Mouse (Mus musculus): ENCODE measurements around the gene Nek7. TPM values are rescaled to one million over a fixed set of nuclear protein-coding genes. Genes with fewer than 3 reads are reported as not detected.

Nek7 gene
- total RNA-seq, 2 experiments from 2014 or later: 51.2 to 56.9 TPM

DNA sequence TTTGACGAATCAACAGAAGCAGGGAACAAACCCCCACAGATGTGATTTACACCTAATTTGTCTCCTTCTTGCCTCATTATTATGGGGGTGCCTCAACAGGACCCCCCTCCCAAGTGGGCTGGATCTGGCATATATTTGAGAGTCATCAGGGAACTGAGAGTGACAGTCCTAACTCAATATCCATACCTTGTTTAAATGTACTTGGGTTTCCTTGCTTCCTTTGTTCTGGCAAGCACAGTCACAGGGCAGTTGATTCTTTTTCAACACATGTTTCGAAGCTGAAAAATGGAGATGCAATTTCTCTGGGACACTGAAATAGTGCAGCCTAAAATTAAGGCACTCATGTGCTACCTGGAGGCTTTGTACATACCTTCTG is 170.5 kb downstream of the Nek7 start:
- no peak for DNase-seq
- intact Hi-C loops (cut with DNase I; ENCODE audit: low total_unique reads): no loop called here

DNA sequence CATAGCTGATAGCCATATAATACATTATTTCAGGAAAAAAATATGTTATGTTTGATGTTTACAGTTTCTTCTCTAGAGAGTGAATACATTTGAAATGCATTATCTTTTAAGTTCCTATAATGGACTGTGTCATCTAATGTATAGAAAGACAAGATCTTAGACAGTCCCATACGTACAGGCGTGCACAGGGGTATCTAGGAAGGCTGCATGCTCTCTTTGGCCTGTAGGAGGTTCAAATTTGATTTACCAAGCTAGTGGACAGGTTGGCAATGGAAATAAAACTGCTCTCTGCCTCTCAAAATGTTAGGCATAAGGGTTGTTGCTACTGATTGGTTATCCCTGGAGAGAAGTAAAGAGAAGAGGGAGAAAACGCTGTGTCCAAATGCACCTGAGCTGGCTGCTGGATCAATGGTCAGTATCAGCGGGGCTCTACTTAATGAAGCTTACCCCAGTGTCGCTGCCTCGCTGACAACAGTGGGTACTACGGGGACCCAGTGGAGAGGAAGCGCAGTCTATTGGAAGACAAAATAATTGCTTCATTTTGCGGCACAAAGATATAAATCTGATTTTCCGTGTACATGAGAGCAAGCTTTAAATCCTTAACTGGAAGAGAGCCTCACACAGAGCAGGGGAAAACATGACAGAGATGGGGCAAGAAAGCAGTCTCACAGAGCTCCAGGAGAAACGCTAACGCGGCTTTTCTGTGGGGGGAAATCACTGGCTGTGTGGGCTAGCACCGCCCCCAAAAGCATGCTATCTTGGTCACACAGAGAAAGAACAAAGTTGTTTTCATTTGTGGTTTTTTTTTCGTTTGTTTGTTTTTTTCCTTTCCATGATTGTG is 171.1 kb downstream of the Nek7 start:
- no peak for DNase-seq
- intact Hi-C loops (cut with DNase I; ENCODE audit: low total_unique reads): no loop called here

- no peak for DNase-seq
- intact Hi-C loops (cut with DNase I; ENCODE audit: low total_unique reads): no loop called here
These were observed 173.1 kb downstream of the Nek7 start for GRCm38 (mm10) chr1:138446846-138447245.

Other genes starting within 250 kb of the Nek7 start
- gene Lhx9, start 228.4 kb upstream of the Nek7 start, total RNA-seq (2021): not detected
- gene 2310009B15Rik, start 236.7 kb upstream of the Nek7 start, total RNA-seq (2021): 10 to 100 TPM; 15.0 to 16.0 TPM